Mouse (Mus musculus): ENCODE results near the gene Id3.
"Not testable (repeated sequence)": the region's sequence is repeated elsewhere in the genome, so short reads cannot be mapped to it uniquely, and the experiment has no call there.

The Id3 gene

DNA sequence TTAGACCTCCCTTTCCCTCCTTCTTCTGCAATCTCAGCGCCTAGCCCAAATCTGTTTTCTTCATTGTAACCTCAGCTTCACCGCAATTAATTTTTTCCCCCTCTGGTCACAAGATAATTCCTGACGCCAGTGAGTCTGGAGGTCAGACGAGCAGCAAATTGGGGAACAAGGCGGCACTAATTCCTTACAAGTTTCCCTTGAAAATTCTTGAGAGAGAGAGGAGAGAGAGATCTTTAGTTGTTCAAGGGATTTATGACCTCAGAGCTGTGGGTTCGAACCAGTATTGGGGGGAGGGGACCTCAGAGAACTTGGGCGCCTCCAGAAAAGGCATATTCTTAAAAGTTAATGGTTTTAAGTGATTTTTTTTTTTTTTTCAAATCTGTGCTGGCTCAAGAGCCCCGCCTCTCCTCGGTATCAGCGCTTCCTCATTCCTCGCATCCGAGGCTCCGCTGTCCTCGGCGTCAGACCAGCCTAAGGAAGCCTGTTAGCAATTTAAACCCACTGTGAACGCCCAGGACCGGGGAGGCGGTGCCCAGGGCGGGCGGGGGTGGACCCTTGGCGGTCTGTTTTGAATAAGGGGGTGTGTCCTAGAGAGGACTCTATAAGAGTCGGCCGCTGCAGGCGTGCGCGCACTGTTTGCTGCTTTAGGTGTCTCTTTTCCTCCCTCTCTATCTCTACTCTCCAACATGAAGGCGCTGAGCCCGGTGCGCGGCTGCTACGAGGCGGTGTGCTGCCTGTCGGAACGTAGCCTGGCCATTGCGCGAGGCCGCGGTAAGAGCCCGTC is at the start of gene Id3:
Gene Id3, plus strand, starts transcription at position 305 of the 784 bp plus-strand sequence.
- DNase-seq (ENCODE audit: low spot score in 2 of 2) = peak; percentile 86 to 89

DNA sequence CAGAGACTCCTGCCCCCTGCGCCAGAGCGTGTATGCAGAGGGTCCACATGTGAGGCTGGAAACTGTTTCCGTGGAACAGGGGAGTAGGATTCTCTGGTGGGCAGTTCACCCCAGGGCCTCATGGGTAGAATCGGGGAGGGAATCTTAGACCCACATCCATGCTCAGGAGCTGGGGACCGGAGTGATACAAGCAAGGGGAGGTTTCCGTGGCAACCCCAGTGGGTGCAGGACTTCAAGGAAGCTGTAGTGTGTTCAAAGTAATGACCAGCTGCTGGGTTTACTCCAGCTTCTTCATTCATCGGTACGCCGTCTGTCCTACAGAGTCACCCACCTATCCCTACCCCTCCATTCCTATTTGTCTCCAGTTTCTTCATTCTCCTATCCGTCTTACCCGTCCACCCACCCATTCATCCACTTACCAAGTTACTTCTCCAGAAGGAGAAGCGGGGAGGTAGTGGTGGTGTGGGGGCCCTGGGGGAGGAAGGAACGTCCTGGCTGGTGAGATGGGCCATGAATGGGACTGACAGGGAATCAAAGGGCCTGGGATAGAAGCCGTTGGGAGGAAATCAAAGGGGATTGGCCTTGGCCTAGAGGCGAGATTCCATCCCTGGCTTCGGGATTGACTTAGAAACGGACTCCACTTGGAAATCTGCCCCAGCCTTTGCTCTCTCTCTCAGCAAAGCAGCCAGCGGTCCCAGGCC is 48.6 kb upstream of the Id3 start:
- no peak for DNase-seq (ENCODE audit: low spot score in 2 of 2)

DNA sequence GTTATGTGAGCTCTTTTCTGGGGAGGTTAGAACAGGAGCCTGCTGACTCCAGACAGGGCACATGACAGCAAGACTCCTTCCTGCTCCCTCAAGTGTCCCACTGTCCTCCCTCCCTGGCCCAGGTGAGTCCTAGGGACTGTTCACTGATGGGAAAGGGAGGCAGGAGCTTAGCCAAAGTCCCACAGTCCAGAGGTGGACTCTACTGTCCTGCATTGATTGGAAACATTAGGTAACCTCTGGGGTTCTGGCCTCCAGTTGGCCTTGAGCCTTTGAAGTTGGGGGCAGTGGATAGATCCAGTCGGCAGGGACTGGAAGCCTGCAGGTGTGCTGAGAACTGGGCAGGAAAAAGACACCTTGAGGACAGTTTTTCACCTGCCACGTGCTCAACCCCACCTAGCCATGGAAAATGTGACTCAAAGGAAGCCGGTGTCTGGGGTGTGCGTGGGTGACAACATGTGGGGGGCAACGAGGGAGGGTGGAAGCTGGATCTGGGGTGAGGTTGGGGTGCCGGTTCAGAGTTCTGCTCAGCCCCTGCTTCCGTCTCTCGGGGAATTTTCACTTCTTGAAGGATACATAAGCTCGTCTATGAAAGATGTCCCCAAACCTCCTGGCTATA is 47.7 kb upstream of the Id3 start:
- no peak for DNase-seq (ENCODE audit: low spot score in 2 of 2)

DNA sequence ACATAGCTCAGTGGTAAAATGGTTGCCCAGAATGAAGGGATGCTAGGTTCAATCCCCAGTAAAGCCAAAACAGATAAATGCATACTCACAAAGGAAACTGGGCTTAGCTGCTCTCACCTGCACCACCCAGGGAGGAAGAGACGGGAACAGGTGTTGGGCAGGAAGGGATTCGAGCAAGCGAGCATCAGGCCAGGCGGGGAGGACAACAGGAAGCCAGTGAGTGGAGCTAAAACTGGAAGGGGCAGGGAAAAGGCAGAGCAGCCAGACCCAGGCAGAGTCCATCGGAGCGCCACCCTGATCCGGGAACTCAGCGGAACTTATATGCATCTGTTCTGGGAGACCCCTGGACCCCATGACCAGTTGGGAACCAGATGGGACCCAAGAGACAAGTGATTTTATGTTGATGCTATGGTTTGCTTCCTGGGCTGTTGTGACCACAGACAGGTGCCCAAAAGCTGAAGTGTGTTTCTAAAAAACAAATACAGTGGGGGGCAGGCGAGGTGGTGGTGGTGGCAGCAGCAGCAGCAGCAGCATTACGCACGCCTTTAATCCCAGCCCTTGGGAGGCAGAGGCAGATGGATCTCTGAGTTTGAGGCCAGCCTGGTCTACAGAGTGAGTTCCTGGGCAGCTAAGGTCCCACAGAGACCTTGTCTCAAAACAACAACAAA is 46.7 kb upstream of the Id3 start:
- DNase-seq (ENCODE audit: low spot score in 2 of 2) = no peak

DNA sequence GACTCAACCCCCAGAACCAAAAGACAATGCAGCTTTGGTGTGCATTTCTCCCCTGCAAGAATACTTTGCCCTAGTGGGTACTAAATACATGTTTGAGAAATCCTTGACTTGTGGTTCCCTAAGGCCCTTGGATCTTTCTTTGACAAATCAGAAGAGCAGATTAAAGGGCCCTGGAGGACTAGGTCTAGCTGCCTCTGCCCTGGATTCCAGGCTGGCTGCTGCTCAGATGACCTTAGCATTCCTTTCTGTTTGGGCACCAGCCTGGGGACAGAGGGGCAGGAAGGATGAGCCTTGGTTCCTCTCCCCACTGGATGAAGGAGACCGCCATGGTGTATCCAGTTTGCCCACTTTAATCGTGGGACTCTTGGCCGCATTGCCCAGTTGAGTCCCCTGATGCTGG is 44.9 kb upstream of the Id3 start:
- DNase-seq (ENCODE audit: low spot score in 2 of 2) = no peak

DNA sequence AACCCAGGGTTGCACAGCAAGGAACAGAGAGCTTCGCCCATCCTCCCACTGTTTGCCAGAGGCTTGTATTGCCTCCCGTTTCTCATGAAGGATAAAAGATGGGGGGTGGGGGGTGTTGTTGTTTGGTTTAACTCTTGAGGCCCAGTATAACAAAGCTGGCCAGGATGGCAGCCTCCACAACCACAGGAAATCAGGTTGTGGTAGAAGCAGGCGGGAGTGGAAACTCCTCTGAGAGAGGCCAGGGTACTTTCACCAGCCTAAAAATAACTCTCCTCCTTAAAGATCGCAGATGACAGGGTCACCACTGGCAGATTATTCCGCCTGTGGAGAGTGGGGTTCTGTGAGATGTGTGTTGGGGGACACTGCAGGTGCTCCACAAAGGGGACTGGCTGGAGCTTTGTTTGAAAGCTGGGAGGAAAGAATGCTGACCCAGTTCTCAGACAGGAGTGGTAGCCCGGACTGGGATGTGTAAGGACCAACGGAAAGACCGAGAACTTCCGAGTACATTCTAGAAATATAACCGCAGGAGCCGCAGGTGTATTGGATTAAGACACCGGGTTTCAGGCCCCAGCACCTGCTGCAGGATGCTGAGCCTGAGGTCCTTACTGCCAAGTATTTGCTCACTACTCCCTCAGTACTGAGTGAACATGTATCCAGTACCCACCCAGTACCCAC is 42.8 kb upstream of the Id3 start:
- DNase-seq (ENCODE audit: low spot score in 2 of 2) = no peak

DNA sequence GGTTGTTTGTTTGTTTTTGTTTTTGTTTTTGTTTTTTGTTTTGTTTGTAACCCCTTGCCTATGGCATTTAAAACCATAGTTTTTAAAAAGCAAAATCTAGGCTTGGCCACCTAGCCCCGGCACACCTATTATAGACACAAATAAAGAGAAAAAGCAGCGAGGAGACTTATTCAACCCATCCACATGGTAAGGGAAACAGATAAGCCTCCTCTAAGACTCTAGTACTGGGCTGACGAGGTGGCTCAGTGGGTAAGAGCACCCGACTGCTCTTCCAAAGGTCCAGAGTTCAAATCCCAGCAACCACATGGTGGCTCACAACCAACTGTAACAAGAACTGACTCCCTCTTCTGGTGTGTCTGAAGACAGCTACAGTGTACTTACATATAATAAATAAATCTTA is 41.5 kb upstream of the Id3 start:
- not testable (repeated sequence) for DNase-seq (ENCODE audit: low spot score in 2 of 2)

DNA sequence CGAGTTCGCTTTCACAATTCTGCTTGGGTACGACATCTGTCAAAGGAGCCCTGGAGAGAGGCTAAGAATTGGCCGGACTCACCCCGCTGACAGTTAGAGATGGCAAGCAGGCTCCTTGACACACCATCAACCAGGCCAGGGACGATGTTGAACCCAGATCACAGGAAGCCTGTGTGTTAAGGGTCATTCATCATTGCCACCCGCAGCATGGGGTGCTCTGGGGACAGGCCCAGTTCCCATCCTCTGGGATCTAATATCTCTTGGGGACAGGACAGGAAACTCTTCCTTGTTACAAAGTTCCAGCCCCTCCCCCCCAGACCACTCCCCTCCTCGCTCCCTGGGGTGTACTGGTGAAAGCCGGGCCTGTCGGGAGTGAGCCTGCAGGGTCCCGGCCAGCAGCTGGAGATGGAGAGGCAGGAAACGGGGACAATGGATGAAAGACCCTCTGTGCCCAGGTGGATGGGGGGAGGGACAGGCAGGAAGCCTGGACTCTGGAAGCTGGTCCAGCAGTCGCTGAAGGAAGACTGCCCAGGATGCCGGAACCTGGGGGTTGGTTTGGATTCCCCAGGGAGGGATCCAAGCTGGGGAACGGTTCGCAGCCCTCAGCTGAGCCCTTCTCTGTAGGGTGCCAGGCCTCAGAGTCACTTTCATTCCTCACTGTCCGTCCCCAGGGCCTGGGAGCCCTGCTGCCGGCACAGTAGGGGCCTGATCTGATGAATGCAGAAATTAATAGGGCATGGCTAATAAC is 38.5 kb upstream of the Id3 start:
- no peak for DNase-seq (ENCODE audit: low spot score in 2 of 2)

DNA sequence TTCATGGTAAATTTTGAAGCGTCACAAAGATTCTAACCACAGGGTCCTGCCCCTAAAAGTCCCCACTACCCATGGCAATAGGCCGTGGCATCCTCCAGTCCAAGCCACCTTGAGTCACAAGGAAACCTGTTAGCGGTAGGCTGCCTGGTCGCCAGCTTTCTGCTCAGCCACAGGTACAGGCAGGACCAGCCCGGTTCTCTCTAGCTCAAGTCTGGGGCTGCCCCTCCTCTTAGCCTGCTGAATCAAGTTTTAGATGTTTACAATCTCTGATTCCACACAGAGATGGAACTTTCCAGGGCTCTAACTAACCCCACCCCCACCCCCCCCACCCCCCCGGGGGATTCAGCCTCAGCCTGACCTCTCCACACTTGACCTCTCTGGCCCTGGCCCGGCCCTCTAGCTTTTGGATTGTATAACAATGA is 36.4 kb upstream of the Id3 start:
- no peak for DNase-seq (ENCODE audit: low spot score in 2 of 2)

DNA sequence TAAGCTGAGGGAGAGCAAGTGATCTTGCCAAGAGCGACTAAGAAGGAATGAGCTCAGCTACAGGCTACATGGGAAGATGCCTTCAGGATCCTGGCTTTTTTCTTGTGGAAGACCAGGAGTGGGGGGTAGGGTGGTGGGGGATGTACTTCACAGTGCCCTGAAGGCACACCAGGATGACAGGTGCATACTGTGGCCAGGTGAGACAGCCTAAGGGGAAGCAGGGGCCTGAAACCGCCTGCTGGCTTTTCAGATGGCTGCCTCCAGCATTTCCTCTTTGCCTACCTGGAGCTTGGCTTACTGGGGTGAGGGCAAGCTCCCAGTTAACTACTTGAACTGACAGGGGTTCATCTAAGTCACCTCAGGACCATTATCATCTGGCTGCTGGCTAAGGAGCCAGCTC is 34.1 kb upstream of the Id3 start:
- DNase-seq (ENCODE audit: low spot score in 2 of 2) = no peak

DNA sequence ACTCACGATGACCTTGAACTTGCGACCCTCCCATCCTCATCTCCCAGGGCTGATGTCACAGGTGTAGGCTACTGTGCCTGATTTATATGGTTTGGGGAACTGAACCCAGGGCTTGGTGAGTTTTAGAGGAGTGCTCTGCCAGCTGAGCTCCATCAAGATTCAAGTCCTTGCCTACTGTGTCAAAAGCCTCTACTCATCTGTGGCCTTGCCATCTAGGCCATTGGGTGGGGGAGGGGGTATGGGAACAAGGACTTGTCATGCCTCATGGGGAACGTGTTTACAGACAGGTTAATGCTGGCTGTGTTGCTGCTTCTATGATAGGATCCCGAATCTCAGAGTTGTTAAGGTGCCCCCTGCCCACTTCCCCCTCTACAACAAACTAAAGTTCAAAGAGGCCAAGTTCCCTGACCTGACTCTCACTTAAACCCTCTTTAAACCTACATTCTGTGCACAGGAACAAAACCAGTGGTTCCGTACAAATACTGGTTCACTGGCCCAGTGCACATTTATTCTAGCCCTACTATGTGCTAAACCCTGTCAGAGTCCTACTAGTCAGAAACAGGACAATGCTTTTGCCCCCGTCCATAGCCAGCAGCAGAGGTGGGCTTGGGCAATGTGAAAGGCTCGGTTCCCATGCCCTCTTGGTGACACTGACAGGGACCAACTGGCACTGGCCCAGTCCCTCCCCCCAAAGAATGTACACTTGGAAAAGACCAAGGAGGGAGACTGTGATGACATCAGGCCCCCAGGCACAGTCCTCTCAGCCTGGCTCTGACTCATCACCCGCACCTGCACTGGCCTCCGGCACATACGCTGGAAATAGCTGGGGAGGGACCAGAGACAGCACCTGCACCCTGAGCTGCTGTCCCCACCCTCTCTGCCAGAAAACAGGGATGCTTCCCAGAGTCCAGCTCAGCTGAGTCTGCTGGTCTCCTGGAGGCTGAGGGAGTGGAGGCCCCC is 33.1 kb upstream of the Id3 start:
- DNase-seq (ENCODE audit: low spot score in 2 of 2) = no peak

DNA sequence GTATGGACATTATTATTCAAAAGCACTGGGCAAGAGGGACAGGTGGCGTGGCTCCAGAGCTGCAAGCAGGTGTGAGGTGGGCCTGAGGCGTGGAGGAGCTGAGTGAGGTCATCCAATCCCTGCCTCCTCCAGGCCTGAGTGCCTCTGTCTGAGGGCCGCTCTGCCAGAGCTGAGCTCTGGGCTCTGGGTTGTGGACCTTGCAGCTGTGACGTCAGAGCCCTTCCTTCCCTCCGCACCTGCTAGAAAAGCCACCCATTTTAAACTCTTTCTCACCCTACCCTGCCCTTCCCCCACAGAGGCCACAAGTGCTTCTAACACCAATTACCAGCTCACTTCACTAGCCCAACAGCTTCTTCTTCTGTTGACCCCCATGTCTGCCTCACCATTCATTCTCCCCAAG is 31.0 kb upstream of the Id3 start:
- DNase-seq (ENCODE audit: low spot score in 2 of 2) = no peak

DNA sequence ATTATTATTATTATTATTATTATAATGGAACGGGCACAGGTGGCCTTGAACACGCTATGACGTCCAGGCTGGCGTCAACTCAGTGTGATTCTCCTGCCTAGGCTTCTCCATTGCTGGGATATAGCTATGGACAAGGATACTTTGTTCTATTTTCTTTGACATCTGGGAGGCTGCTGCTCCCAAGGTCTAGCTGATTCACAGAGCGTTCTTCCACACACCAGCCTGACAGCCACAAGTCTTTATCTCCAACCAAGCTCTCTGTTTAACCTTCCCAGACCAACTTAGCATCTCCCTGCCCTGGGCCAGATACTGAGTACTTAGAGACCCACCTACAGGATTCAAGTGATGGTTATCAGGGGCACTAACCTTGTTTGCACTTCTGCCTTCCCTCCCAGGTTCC is 28.6 kb upstream of the Id3 start:
- no peak for DNase-seq (ENCODE audit: low spot score in 2 of 2)

DNA sequence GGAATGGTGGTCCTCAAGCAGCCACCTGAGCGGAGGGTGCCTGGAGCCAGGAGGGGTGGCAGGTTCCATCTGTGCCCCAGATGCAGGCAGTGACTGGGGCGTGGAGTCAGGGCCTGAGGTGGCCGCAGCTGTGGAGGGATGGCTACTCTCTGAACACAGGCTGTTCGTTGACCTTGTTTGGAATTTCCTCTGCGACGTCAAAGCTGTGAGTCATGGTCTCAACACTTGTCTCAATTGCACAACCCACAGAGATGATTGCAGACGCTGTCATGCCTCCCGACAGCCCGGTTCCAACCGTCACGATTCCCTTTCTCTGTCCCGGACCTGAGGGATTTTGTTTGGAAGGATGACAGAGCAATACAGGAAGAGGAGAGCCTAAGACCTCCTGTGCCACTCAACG is 26.3 kb upstream of the Id3 start:
- no peak for DNase-seq (ENCODE audit: low spot score in 2 of 2)

DNA sequence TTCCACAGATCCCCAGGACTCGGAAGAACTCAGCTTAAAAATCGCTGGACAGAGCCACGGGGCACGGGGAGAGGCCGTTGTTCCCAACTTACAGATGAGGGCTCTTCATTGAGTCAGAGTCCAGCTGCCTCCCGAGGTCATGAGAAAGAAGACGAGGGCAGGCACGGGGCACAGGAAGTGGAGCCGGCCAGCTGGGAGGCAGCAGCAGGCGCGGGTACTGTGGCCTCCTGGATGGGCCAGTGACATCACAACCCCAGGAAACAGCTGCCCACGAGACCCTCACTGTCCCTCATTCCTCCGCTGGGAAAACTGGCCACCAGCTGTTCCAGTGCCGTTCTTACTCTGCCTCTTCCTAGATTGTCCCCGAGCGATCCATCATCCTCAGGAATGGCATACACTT is 23.3 kb upstream of the Id3 start:
- DNase-seq (ENCODE audit: low spot score in 2 of 2) = no peak

DNA sequence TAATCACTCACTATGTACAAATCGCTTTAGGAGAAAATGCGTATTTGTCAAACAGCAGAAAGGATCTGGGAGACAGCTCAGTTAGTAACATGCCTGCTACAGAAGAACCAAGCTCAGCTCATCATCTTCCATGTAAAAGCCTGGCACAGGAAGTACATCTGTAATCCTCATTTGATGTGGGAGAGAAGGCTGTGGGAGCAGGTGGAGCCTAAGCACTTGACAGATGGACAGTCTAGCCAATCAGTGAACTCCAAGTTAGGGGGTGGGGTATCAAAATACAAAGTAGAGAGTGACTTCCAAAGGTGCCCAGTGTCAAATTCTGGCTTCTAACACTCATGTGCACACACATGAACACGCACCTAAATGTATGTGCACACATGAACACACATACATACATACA is 22.1 kb upstream of the Id3 start:
- DNase-seq (ENCODE audit: low spot score in 2 of 2) = no peak

DNA sequence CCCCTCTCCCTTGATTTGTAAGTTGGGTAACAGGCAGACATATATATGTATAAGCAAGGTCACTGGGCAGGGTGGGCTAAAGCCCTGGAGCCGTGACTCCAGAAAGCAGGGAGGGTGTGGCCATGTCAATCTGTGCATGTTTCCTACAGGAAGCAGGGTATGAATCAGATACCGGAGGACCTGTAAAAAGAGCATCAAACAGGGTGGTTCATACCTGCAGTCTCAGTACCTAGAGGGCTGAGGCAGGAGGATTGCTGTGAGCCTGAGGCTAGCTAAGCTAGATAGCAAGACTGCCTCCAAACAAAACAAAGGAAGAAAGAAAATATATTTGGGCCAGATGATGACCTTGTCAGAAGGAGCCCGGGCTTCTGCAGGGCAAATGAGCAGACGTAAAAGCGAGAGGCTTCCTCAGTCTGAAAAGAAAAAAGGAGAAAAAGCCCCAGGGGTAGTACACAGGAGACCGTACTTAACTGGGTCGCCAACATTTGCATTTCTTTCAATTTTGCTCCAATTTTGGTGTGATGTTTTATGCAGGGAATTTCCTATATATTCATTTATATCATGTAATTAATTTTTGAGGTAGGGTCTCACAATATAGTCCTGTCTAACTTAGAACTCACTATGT is 21.3 kb upstream of the Id3 start:
- DNase-seq (ENCODE audit: low spot score in 2 of 2) = no peak

DNA sequence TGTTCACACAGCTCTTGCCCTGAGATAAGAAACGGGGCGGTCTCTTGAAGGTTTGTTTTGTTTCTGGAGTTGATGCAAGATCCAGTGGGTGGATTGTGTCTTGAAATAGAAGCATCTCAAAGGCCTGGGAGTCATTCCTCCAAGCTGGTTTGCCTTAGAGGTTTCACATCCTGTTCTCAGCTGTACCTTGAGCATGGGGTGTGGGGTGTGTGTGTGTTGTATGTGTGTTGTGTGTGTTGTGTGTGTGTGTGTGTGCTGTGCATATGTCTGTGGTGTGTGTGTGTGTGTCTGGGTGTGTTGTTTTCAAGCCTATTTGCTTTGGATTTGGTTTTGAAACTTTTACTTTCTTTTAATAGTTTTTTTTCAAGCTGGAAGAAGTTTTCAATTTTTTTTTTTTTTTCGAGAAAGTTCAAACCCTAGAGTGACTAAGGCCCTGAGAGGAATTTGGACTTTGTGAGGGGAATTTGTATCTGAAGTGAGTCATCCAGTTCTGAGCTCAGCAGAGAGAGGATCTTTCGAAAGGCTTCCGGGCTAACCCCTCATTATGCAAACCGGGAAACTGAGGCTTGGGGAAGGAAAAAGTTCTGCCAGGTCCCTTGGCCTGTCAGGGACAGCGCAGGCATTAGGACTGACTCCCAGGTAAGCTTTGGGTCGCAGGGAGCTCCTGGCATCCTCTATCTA is 20.0 kb upstream of the Id3 start:
- no peak for DNase-seq (ENCODE audit: low spot score in 2 of 2)

DNA sequence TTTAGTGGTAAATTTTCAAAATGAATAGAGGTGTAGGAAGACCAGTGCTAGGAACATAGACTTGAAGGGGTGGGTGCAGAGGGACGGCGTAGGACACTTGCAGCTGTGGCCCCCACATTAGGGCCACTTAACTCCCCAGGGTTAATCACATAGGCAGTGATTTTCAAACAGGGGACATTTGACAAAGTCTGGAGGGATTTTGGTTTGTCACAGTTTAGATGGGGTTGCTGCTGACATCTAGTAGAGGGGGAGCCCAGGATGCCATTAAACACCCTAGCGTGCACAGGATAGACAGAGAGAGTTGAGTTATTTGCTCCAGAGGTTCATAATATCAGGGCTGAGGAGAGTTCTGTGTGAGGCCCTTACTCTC is 19.5 kb upstream of the Id3 start:
- no peak for DNase-seq (ENCODE audit: low spot score in 2 of 2)
